Mouse (Mus musculus) heart, postnatal 36 days (tissue): ENCODE measurements around the gene 2610044O15Rik8. TPM values are rescaled to one million over a fixed set of nuclear protein-coding genes. Genes with fewer than 3 reads are reported as not detected.
A peak's percentile ranks its signal among the peaks of the same experiment; 100 is the strongest.
"Not testable (repeated sequence)": the region's sequence is repeated elsewhere in the genome, so short reads cannot be mapped to it uniquely, and the experiment has no call there.

Experiments
- DNase-seq, 2 experiments: peaks; one replicate each; pipeline ENCODE4 v3.0.0; 2021 to 2022
- intact Hi-C: fragments of 180-260 bp; cut with DNase I; formaldehyde crosslinking; loops from one replicate; pipeline ENCODE4 v1.15.1; 2025
- total RNA-seq, 2 experiments: library from RNA; stranded (reverse); gene quantifications; 2 replicates each; pipeline ENCODE4 v1.2.3; 2021

The 2610044O15Rik8 gene
- 10 to 100 TPM; 13.8 to 17.4 TPM for total RNA-seq

DNA sequence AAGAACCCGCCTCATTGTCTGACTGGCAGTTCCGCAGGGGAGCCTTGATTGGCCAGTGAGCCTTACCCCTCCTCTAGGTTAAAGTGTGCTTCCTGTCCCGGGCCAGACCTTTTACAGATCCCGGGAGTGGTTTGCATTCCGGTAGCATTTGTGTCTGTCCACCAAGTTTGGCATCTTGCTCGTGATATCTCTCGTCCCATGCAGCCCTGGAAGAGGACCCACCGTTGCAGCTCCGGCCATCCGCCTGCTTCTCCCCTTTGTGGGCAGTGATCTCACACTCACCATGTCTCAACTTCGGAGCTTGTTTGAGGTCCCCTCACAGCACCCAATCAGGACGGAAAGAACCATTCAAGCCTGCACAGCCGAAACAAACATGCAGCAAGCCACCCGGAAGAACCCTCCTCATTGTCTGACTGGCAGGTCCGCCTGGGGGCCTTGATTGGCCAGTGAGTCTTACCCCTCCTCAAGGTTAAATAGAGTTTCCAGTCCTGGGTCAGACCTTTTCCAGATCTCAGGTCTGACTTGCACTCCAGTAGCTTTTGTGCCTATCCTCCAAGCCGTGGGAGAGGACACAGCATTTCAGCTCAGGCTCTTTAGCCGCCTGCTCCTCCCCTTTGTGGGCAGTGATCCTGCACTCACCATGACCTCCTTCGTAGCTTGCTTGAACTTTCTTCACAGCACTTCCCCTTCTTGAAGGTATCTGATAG, at the start of gene 2610044O15Rik8:
2610044O15Rik8 (minus strand) TSS at position 380 of the 707 bp plus-strand sequence.
- peak; percentile 82 to 89 for DNase-seq
- intact Hi-C loops: no loop called here

DNA sequence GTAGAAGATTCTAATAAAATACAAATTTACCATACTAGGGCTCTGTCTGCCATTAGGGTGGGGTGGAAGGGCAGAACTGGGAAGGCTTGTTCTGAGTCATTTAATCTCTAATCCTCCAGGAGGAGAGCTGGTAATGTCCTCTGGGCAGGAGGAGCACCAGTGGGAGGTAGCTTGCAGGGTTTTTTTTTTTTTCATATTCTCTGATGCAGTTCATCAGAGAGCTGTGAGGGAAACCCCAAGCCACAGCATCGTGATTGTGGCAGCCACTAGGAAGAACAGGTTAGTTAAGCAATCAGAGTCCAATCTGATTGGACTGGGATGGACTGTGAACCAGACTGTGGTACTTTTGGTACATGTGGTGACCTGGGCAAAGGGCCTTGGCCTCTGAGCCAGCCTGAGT, 31.7 kb upstream of the 2610044O15Rik8 start:
- no peak for DNase-seq
- intact Hi-C loops: no loop called here

DNA sequence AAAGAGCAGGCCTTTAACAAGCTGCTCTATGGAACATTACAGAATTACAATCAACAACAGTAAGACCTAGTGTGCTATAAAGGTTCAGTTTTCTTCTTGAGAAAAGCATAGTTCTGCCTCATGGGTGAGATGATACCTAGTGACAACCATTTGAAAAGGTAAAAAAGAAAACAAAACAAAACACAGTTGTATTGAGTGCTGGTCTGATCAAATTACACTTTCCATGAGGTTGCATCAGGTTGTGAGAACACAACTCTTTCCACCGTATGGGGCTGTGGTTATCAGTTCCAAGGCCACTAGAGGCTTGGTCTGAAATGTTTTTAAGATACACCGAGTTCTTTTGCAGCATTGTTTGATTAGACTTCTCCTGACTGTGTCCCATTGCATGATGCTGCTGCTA, 30.1 kb upstream of the 2610044O15Rik8 start:
- intact Hi-C loops: no loop called here
- DNase-seq: no peak

DNA sequence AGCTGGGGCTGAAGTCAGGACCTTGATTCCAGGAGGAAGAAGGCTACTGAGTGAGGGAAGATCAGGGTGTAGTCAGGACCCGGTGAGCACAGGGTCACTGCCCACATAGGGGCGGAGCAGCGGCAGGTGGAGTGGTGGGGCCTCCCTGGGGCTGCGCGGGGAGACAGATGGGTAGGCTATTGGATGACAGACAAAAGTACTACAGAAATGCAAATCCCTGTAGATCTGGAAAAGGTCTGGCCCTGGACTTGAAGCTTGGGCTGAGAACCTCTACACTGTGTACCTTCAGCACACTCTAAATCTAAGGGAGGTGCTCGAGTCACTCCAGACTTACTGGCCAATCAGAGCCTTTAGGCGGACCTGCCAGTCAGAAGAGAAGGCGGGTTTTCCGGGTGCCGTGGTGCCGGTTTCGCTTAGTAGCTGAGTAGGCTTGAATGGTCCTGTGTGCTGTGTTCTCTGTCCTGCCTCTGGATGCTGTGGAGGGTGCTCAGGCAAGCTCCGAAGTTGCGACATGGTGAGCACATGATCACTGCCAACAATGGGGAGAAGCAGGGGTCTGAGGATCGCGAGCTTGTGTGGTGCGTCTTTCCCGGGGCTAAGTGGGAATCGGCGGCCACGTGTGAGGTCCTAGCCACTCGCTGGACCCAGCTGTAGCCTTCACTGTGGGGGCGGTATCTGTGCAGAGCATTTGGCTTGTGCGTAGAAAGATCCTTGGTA, 29.2 kb upstream of the 2610044O15Rik8 start:
- intact Hi-C loops: not testable (repeated sequence)
- DNase-seq: peak; percentile 71 to 72

- no peak for DNase-seq
- intact Hi-C loops: no loop called here
These were observed 561 bp downstream of the 2610044O15Rik8 start for GRCm38 (mm10) chr8:129233664-129234026.

Other genes with a start within 250 kb of the 2610044O15Rik8 start
- not detected for gene Ccdc7a, start 168.9 kb downstream of the 2610044O15Rik8 start, total RNA-seq
- not detected for gene Ccdc7b, start 167.3 kb downstream of the 2610044O15Rik8 start, total RNA-seq
- not detected for gene Gm10999, start 102.7 kb downstream of the 2610044O15Rik8 start, total RNA-seq